Mouse (Mus musculus): Measurements from ENCODE around the gene Ccdc92b. TPM values are rescaled to one million over a fixed set of nuclear protein-coding genes. Genes with fewer than 3 reads are reported as not detected.

Gene Ccdc92b
- polyA plus RNA-seq, 1 experiment from 2014 or later: 2.9 TPM

DNA sequence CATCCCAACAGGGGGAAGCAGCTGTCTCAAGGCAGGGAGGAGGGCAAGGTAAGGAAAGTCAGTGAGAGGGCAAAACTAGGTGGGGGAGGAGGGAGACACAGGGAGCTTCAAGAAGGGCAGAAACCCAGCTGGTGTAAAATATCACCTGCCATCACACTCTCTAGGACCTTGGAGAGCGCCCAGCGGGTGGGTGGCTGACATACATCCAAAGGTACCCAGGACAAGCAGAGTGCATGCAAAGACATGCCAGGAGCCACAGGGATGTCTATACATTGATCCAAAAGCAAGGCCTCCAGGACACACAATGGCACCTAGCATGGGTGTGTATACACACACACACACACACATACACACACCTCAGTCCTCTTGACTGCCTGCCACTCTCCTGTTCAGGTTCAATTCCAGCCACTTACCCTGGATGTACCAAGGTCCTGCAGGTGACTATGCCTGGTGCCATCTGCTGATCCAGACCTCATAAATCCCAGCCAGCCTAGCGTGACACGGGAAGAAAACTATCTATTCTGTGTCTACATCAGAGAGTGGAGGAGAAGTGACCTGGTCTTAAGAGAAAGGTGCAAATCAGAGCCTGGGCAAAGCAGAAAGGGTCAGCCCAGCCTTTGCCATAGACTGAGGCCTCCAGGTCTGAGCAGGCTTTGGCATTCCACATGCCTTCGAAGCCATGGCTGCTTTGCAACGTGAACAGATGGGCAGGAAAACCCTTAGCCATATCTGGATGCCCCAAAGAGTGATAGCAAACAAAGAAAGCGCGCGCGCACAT, 34.3 kb upstream of the Ccdc92b start:
- no peaks in the 10 kb centered on the region for H3K36me3 ChIP-seq (ENCODE audit: control insufficient read depth, insufficient read depth, low read length)
- no peak overlapping the region for H3K27ac ChIP-seq (ENCODE audit: low read depth, low read length)
- peaks cover 15% of the 10 kb centered on the region for H3K4me1 ChIP-seq (ENCODE audit: control insufficient read depth, insufficient read depth, low read depth, low read length)
- 73% methylated on average over 10 of the region's 10 CpGs for WGBS
- no peak overlapping the region for H3K9ac ChIP-seq (ENCODE audit: low read depth, low read length)
- H3K4me3 ChIP-seq (ENCODE audit: low read length): no peak overlapping the region
- no peak for ATAC-seq
- no peaks in the 10 kb centered on the region for H3K9me3 ChIP-seq (ENCODE audit: control insufficient read depth, low read length)
- H3K4me2 ChIP-seq (ENCODE audit: low read length): no peak overlapping the region
- H3K27me3 ChIP-seq (replicated peaks; ENCODE audit: control insufficient read depth, insufficient read depth, low read length): peaks cover 4% of the 10 kb centered on the region

DNA sequence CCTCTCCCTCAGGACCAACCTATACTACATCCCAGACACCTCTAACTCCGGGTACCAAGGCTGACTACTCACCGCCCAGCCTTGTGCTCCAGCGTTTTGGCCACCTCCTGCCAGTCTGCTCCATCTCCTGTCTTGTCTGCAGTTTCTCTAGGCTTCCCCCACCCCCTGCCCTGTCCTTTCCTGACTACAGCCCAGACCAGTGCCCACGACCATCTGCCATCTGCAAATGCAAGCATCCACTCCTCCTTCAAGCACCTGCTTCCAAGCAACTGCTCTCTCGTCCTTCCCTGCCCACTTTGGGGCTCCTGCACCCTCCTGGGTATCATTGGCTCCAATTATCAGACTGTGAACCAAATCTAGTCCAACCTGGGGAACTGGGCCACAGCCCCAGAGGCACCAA, 33.0 kb upstream of the Ccdc92b start:
- no peak for ATAC-seq
- peaks cover 15% of the 10 kb centered on the region for H3K4me1 ChIP-seq (ENCODE audit: control insufficient read depth, insufficient read depth, low read depth, low read length)
- no peak overlapping the region for H3K4me2 ChIP-seq (ENCODE audit: low read length)
- H3K27me3 ChIP-seq (replicated peaks; ENCODE audit: control insufficient read depth, insufficient read depth, low read length): peaks cover 6% of the 10 kb centered on the region
- 66% methylated on average over 5 of the region's 5 CpGs for WGBS
- H3K9me3 ChIP-seq (ENCODE audit: control insufficient read depth, low read length): no peaks in the 10 kb centered on the region
- no peak overlapping the region; the same call in 1 of the 2 replicates for H3K27ac ChIP-seq (ENCODE audit: low read depth, low read length)
- H3K4me3 ChIP-seq (ENCODE audit: low read length): no peak overlapping the region
- no peak overlapping the region for H3K9ac ChIP-seq (ENCODE audit: low read depth, low read length)
- H3K36me3 ChIP-seq (ENCODE audit: control insufficient read depth, insufficient read depth, low read length): no peaks in the 10 kb centered on the region

DNA sequence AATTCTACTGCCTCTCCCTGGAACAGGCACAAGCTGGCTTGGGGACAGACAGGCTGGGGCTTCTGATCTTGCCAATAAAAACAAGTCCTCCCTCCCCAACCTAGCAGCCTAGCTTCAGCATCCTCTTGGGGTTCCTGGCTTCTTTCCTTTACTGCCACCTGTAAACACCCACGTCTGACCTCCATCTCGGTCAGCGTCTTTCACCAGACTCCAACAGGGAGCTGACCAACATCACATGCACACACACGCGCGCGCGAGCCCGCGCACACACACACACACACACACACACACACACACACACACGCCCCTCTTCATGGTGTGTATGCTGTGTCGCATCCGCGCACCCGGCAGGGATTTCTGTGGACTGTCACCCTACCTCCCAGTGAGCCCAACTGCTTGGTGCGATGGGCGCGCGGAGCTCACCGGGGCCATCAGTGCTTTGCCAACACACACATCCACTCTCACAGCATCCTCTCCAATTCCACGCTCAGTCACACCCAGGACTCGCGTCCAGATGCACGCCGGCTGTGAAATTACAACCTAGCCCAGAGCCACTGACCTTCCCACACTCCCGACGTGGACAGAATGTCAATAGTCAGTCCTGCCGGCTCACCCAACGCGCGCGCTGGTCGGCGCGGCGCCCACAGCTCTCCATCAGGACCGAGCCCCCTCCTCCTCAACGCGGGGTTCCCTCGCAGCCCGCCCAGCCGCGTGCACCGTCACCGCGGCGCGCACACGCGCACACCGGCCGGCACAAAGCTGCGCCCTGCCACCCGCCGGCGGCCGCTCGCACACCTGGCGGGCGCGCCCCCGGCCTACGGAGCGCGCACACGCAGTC, 29.8 kb upstream of the Ccdc92b start:
- Histone ChIP-seq H3K4me3 (ENCODE audit: low read length) (peak overlapping the region; percentile 56), H3K36me3 (ENCODE audit: control insufficient read depth, insufficient read depth, low read length) (no peaks in the 10 kb centered on the region), H3K9ac (ENCODE audit: low read depth, low read length) (peak overlapping the region; percentile 65), H3K4me1 (ENCODE audit: control insufficient read depth, insufficient read depth, low read depth, low read length) (peaks cover 15% of the 10 kb centered on the region), H3K9me3 (ENCODE audit: control insufficient read depth, low read length) (no peaks in the 10 kb centered on the region), H3K27ac (ENCODE audit: low read depth, low read length) (peak overlapping the region; percentile 77), H3K27me3 (replicated peaks; ENCODE audit: control insufficient read depth, insufficient read depth, low read length) (peaks cover 6% of the 10 kb centered on the region), H3K4me2 (ENCODE audit: low read length) (peak overlapping the region; percentile 54)
- ATAC-seq: peak; percentile 89
- 2% methylated on average over 66 of the region's 66 CpGs for WGBS

DNA sequence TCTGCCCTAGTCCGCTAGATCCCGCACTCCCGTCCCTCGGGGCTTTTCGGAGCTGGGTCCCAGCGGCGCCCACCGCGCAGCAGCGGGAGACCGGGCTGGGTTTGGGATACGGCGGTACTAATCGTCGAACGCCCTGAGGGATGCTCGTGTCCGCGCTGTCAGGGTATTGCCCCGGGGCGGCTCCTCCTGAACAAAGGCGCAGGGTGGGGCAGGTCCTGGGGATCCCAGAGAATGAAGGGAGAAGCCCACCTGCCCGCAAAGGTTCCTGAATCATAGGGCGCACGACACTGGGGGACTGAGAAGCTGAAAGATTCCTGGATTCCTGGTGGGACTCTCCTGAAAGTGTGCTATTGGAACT, 29.2 kb upstream of the Ccdc92b start:
- H3K9ac ChIP-seq (ENCODE audit: low read depth, low read length): peak overlapping the region; percentile 65
- peaks cover 6% of the 10 kb centered on the region for H3K27me3 ChIP-seq (replicated peaks; ENCODE audit: control insufficient read depth, insufficient read depth, low read length)
- 1% methylated on average over 25 of the region's 25 CpGs for WGBS
- H3K4me2 ChIP-seq (ENCODE audit: low read length): peak overlapping the region; percentile 54
- H3K27ac ChIP-seq (ENCODE audit: low read depth, low read length): peak overlapping the region; percentile 77
- no peaks in the 10 kb centered on the region for H3K36me3 ChIP-seq (ENCODE audit: control insufficient read depth, insufficient read depth, low read length)
- peak overlapping the region; percentile 56 for H3K4me3 ChIP-seq (ENCODE audit: low read length)
- no peaks in the 10 kb centered on the region for H3K9me3 ChIP-seq (ENCODE audit: control insufficient read depth, low read length)
- peak; percentile 44; the same call in 1 of the 2 replicates for ATAC-seq
- peaks cover 15% of the 10 kb centered on the region for H3K4me1 ChIP-seq (ENCODE audit: control insufficient read depth, insufficient read depth, low read depth, low read length)

DNA sequence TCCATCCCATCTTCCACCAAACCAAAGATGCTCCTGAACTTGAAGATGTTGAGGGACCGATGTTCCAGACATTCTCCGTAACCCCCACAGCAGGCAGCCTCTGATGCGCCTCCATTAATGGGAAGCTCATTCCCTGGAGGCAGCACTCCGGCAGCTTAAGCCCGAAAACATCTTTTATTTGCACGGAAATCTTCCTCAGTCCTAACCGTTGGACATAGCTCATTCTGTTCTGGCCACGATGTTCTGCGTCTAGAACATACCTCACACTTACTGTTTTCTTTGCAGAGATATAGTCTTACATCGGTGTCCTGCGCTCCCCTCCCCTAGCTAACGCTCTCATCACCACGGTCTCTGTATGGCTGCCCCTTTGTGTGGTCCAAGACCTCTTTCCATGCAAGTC, 28.7 kb upstream of the Ccdc92b start:
- peak overlapping the region; percentile 65; the same call in 1 of the 2 replicates for H3K9ac ChIP-seq (ENCODE audit: low read depth, low read length)
- 26% methylated on average over 13 of the region's 13 CpGs for WGBS
- H3K27me3 ChIP-seq (replicated peaks; ENCODE audit: control insufficient read depth, insufficient read depth, low read length): peaks cover 6% of the 10 kb centered on the region
- no peaks in the 10 kb centered on the region for H3K36me3 ChIP-seq (ENCODE audit: control insufficient read depth, insufficient read depth, low read length)
- no peak for ATAC-seq
- H3K4me2 ChIP-seq (ENCODE audit: low read length): peak overlapping the region; percentile 54
- H3K9me3 ChIP-seq (ENCODE audit: control insufficient read depth, low read length): no peaks in the 10 kb centered on the region
- H3K4me1 ChIP-seq (ENCODE audit: control insufficient read depth, insufficient read depth, low read depth, low read length): peaks cover 15% of the 10 kb centered on the region
- H3K4me3 ChIP-seq (ENCODE audit: low read length): peak overlapping the region; percentile 56
- peak overlapping the region; percentile 77 for H3K27ac ChIP-seq (ENCODE audit: low read depth, low read length)

DNA sequence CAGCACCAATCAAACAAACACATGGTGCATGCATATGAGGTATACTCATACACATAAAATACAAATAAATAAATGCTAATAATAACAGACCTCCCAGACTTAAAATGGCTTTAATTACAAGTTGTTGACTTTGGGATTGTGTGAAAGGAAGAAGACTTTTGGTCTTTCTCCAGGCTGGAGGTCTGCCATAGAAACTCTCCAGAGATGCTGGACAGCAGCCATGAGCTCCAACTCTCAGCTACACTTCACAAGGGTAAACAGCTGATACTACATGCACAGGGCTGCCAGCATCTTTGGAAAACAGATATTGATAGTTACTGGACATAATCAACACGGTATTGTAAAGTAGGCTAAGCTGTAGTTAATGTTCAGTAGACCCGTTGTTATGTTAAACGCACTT, 27.2 kb upstream of the Ccdc92b start:
- 83% methylated on average over 3 of the region's 3 CpGs for WGBS
- no peak for ATAC-seq

DNA sequence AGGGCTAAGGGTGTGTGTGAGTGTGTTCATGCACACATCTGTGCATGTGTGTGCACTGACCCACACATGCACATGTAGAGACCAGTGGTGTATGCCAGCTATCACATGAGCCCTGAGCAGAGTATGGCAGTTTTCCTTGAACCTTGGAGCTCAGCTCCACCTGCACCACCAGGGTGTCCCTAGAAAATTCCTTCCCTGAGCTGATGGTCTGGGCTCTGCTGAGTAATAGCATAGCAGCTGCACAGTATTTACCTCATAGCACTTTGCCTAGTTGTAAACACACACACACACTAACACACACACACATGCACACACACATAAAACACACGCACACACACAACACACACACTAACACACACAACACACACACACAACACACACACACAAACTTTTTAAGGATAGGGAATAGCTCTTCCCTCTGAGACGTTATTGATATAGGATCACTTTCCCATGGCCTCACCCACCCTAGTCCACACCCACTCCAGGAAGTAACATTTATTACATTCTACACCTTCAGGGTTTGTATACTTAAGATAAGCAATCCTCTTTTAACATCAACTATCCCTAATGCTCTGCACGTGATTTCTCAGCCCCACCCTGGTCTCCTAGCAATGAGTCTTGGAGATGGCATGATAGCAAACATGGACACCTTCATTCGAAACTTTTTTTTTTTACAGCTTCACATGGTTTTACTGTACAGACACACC, 22.0 kb upstream of the Ccdc92b start:
- no peaks in the 10 kb centered on the region for H3K4me1 ChIP-seq (ENCODE audit: control insufficient read depth, insufficient read depth, low read depth, low read length)
- H3K4me2 ChIP-seq (ENCODE audit: low read length): no peak overlapping the region
- H3K9ac ChIP-seq (ENCODE audit: low read depth, low read length): no peak overlapping the region
- 83% methylated on average over 4 of the region's 4 CpGs for WGBS
- H3K36me3 ChIP-seq (ENCODE audit: control insufficient read depth, insufficient read depth, low read length): no peaks in the 10 kb centered on the region
- no peak for ATAC-seq
- no peaks in the 10 kb centered on the region for H3K27me3 ChIP-seq (replicated peaks; ENCODE audit: control insufficient read depth, insufficient read depth, low read length)
- no peak overlapping the region for H3K27ac ChIP-seq (ENCODE audit: low read depth, low read length)
- no peak overlapping the region for H3K4me3 ChIP-seq (ENCODE audit: low read length)
- no peaks in the 10 kb centered on the region for H3K9me3 ChIP-seq (ENCODE audit: control insufficient read depth, low read length)

More for the DNA sequence above, 27.2 kb upstream of the Ccdc92b start:
- H3K4me2 ChIP-seq (ENCODE audit: low read length): no peak overlapping the region
- H3K27ac ChIP-seq (ENCODE audit: low read depth, low read length): no peak overlapping the region
- no peak overlapping the region for H3K4me3 ChIP-seq (ENCODE audit: low read length)
- no peak overlapping the region for H3K9ac ChIP-seq (ENCODE audit: low read depth, low read length)
- H3K9me3 ChIP-seq (ENCODE audit: control insufficient read depth, low read length): no peaks in the 10 kb centered on the region
- peaks cover 6% of the 10 kb centered on the region for H3K27me3 ChIP-seq (replicated peaks; ENCODE audit: control insufficient read depth, insufficient read depth, low read length)
- peaks cover 11% of the 10 kb centered on the region for H3K4me1 ChIP-seq (ENCODE audit: control insufficient read depth, insufficient read depth, low read depth, low read length)
- no peaks in the 10 kb centered on the region for H3K36me3 ChIP-seq (ENCODE audit: control insufficient read depth, insufficient read depth, low read length)

DNA sequence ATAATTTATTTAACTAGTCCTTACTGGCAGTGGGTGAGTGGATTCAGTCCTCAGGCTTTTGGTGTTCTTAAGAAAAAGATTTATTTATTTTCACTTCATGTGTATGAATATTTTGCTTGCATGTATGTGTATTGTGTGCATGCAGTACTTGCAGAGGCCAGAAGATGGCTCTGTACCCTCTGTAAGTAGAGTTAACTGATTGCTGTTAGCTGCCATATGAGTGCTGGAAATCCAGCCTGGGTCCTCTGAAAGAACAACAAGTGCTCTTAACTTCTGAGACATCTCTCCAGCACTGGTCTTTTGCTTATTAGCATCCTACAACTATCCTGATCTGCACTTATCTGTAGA, 21.4 kb upstream of the Ccdc92b start:
- Histone ChIP-seq H3K27ac (ENCODE audit: low read depth, low read length) (no peak overlapping the region), H3K9me3 (ENCODE audit: control insufficient read depth, low read length) (no peaks in the 10 kb centered on the region), H3K9ac (ENCODE audit: low read depth, low read length) (no peak overlapping the region), H3K27me3 (replicated peaks; ENCODE audit: control insufficient read depth, insufficient read depth, low read length) (no peaks in the 10 kb centered on the region), H3K4me2 (ENCODE audit: low read length) (no peak overlapping the region), H3K36me3 (ENCODE audit: control insufficient read depth, insufficient read depth, low read length) (no peaks in the 10 kb centered on the region), H3K4me3 (ENCODE audit: low read length) (no peak overlapping the region), H3K4me1 (ENCODE audit: control insufficient read depth, insufficient read depth, low read depth, low read length) (no peaks in the 10 kb centered on the region)
- no peak for ATAC-seq

DNA sequence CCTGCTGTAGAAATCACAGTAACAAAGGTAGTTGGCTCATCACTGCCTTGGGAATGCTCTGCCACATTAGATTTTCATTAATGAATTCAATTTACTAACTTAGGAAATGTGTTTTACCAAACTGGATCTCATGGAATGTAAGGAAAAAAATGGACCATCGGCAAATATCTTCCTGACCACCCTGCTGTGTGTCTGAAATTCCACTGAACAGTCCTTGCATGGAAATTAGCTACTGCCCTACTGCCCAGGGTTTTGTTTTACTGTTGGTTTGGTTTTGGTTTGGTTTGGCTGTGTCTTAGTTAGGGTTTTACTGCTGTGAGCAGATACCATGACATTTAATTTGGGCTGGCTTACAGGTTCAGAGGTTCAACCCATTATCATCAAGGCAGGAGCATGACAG, 17.1 kb upstream of the Ccdc92b start:
- no peaks in the 10 kb centered on the region for H3K36me3 ChIP-seq (ENCODE audit: control insufficient read depth, insufficient read depth, low read length)
- no peaks in the 10 kb centered on the region for H3K4me1 ChIP-seq (ENCODE audit: control insufficient read depth, insufficient read depth, low read depth, low read length)
- no peak for ATAC-seq
- no peak overlapping the region for H3K4me2 ChIP-seq (ENCODE audit: low read length)
- H3K27ac ChIP-seq (ENCODE audit: low read depth, low read length): no peak overlapping the region
- WGBS: 78% methylated on average over 1 of the region's 1 CpGs
- H3K9me3 ChIP-seq (ENCODE audit: control insufficient read depth, low read length): no peaks in the 10 kb centered on the region
- H3K27me3 ChIP-seq (replicated peaks; ENCODE audit: control insufficient read depth, insufficient read depth, low read length): no peaks in the 10 kb centered on the region
- H3K9ac ChIP-seq (ENCODE audit: low read depth, low read length): no peak overlapping the region
- H3K4me3 ChIP-seq (ENCODE audit: low read length): no peak overlapping the region
